Mouse (Mus musculus) forebrain, embryonic 10.5 days (tissue): ENCODE results near the gene Sept12. TPM values are rescaled to one million over a fixed set of nuclear protein-coding genes. Genes with fewer than 3 reads are reported as not detected.

Experiments
- DNase-seq: peaks from one replicate; pipeline ENCODE4 v3.0.0-alpha.2; 2017; ENCODE audit warnings: low spot score; ENCODE audit errors: extremely low spot score
- H3K27ac ChIP-seq: fragments of 300-500 bp; sonication (generic); 2 replicates; pipeline ENCODE4 v1.5.1; 2016; ENCODE audit warnings: mild to moderate bottlenecking
- H3K27me3 ChIP-seq: fragments of 300-500 bp; sonication (generic); 2 replicates; pipeline ENCODE4 v1.6.1; 2016; ENCODE audit warnings: mild to moderate bottlenecking; ENCODE audit not compliant: poor library complexity, severe bottlenecking
- H3K36me3 ChIP-seq: fragments of 300-500 bp; sonication (generic); replicated peaks from 2 replicates; pipeline ENCODE4 v1.6.1; 2016; ENCODE audit warnings: mild to moderate bottlenecking, moderate library complexity
- H3K4me1 ChIP-seq: fragments of 300-500 bp; sonication (generic); 2 replicates; pipeline ENCODE4 v1.6.1; 2016
- H3K4me3 ChIP-seq: fragments of 300-500 bp; sonication (generic); 2 replicates; pipeline ENCODE4 v1.5.1; 2016; ENCODE audit warnings: mild to moderate bottlenecking, moderate library complexity
- H3K9me3 ChIP-seq: fragments of 300-500 bp; sonication (generic); 2 replicates; pipeline ENCODE4 v1.6.1; 2016; ENCODE audit warnings: mild to moderate bottlenecking, moderate library complexity
- WGBS: fragments of 180-500 bp; shearing (Covaris S2); methylation state at CpG from one replicate; pipeline ENCODE4 v1.1.7; 2016; 5-methylcytosine and 5-hydroxymethylcytosine counted together
- polyA plus RNA-seq: library from polyadenylated mRNA; unstranded; fragments of >200 nt; fragmentation: Nextera tagmentation; extraction: Ambion mirVana; gene quantifications from 2 replicates; pipeline ENCODE4 v1.2.1, GENCODE M21; 2016

Sept12 gene
- polyA plus RNA-seq, 1 experiment from 2014 or later: not detected

DNA sequence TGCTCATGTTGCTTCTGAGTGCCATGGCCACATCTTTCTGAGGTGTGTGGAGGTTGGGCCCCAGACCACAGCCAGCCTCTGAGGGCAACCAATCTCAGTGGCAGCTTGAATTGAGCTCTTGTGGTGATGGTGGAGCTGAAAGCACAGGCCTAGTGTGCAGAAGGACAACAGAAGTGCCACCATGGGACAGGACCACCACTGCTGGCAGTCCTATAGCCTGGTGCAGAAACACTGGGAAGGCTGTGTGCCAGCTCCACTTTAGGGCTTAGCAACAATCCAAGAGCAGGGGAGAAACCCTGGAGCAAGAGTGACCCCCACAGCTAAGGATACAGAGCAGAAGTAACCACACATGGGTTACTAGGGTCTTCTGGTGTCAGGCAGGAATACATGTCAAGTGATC lies 56.6 kb downstream of the Sept12 start:
- H3K4me1 ChIP-seq: peaks cover 22% of the 10 kb centered on the region
- H3K4me3 ChIP-seq: no peak overlapping the region
- H3K9me3 ChIP-seq: no peaks in the 10 kb centered on the region
- peaks cover 84% of the 10 kb centered on the region for H3K36me3 ChIP-seq
- H3K27me3 ChIP-seq: no peaks in the 10 kb centered on the region
- DNase-seq: no peak
- H3K27ac ChIP-seq: no peak overlapping the region

GRCm38 (mm10) chr16:4940311-4940850 lies 57.3 kb downstream of the Sept12 start:
- Histone ChIP-seq H3K27me3 (no peaks in the 10 kb centered on the region), H3K36me3 (peaks cover 84% of the 10 kb centered on the region), H3K9me3 (no peaks in the 10 kb centered on the region), H3K27ac (no peak overlapping the region), H3K4me1 (peaks cover 22% of the 10 kb centered on the region), H3K4me3 (peak overlapping the region; percentile 81)
- 87% methylated on average over 10 of the region's 10 CpGs for WGBS
- no peak for DNase-seq

DNA sequence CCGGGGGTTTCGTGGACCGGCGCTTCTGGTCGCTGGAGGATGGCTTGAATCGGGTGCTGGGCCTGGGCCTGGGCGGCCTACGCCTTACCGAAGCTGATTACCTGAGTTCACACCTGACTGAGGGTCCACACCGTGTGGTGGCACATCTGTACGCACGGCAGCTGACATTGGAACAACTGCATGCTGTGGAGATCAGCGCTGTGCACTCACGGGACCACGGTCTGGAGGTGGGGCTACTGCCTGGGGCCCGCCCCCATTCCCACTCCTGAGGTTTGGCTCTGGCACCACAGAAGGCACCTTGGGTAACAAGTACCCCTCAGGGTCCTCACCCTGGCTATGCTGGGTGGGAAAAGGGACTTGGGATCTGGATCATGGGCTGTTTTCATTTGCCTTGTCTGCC lies 58.2 kb downstream of the Sept12 start:
- H3K36me3 ChIP-seq: peaks cover 84% of the 10 kb centered on the region
- H3K4me1 ChIP-seq: peaks cover 22% of the 10 kb centered on the region
- H3K27ac ChIP-seq: peak overlapping the region; percentile 90
- peak; percentile 20 for DNase-seq
- H3K27me3 ChIP-seq: no peaks in the 10 kb centered on the region
- H3K4me3 ChIP-seq: peak overlapping the region; percentile 81
- H3K9me3 ChIP-seq: no peaks in the 10 kb centered on the region
- 4% methylated on average over 16 of the region's 16 CpGs for WGBS

- Histone ChIP-seq H3K27me3 (no peaks in the 10 kb centered on the region), H3K27ac (peak overlapping the region; percentile 90), H3K4me1 (peaks cover 22% of the 10 kb centered on the region), H3K9me3 (no peaks in the 10 kb centered on the region), H3K36me3 (peaks cover 84% of the 10 kb centered on the region), H3K4me3 (peak overlapping the region; percentile 81)
- DNase-seq: peak; percentile 95
- under 1% methylated on average over 28 of the region's 28 CpGs for WGBS
These were observed 58.7 kb downstream of the Sept12 start for GRCm38 (mm10) chr16:4938989-4939388.

GRCm38 (mm10) chr16:4938461-4938860 lies 59.2 kb downstream of the Sept12 start, which contains the start of gene Nudt16l1:
TSS of gene Nudt16l1 (plus strand) at chr16:4938761.
- no peak for DNase-seq
- H3K36me3 ChIP-seq: peaks cover 84% of the 10 kb centered on the region
- H3K4me1 ChIP-seq: peaks cover 22% of the 10 kb centered on the region
- no peaks in the 10 kb centered on the region for H3K27me3 ChIP-seq
- peak within 1 kb of the TSS; percentile 90 for H3K27ac ChIP-seq
- WGBS: 6% methylated on average over 2 of the region's 2 CpGs
- H3K4me3 ChIP-seq: peak within 1 kb of the TSS; percentile 81
- H3K9me3 ChIP-seq: no peaks in the 10 kb centered on the region

DNA sequence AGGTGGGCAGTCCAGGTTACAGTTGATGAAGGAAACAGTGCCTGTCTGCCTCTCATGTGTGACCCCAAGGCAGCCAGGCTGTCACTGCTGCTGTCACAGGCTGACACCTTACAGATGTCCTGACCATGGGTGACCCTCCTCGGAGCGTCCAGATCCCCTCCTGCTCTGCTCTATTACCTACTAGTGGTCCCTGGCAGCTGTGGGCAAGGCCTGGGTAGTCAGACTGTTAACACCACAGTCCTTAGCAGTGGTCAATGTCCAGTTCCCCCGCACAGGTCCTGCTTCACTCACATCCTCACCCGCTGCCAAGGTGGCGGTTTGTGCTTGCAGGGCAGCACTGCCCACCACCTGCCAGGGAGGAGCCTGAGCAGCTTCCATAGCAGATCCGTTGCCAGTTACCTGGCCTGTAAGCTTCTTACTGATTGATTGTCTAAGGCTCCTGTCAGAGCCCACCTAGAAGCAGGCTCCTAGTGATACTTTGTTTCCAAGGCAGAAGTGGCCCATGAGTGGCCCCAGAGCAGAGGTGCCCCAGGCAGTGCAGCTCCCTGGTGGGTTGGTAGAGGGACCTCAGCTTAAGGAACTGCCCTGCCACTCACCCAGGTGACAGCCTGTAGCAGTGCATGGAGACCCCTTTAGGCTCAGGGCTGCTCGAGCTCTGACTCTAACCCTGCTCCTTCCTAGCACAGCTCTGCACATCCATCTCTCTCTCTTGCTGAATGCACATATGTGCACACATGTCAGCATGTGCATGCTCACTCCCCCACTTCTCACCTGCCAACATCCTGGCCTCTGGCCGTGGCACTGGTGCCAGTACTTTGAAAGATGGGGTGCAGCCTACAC lies 60.1 kb downstream of the Sept12 start:
- Histone ChIP-seq H3K27ac (no peak overlapping the region), H3K9me3 (no peaks in the 10 kb centered on the region), H3K36me3 (peaks cover 84% of the 10 kb centered on the region), H3K4me1 (peaks cover 22% of the 10 kb centered on the region), H3K27me3 (no peaks in the 10 kb centered on the region), H3K4me3 (no peak overlapping the region)
- 90% methylated on average over 8 of the region's 8 CpGs for WGBS
- no peak for DNase-seq

Other genes with a start within 250 kb of the Sept12 start
- gene Cdip1, start 207.6 kb downstream of the Sept12 start, polyA plus RNA-seq: 110 and 112 TPM in 2 replicates
- 0.22 and 0.25 TPM in 2 replicates for gene 4930562C15Rik, start 162.4 kb downstream of the Sept12 start, polyA plus RNA-seq
- 27.3 and 28.1 TPM in 2 replicates for gene Ubald1, start 117.5 kb downstream of the Sept12 start, polyA plus RNA-seq
- gene Mgrn1, start 111.6 kb downstream of the Sept12 start, polyA plus RNA-seq: 66.2 and 66.3 TPM in 2 replicates
- 138 and 144 TPM in 2 replicates for gene Nudt16l1, start 59.1 kb downstream of the Sept12 start, polyA plus RNA-seq
- 47.9 and 49.3 TPM in 2 replicates for gene Anks3, start 33.6 kb downstream of the Sept12 start, polyA plus RNA-seq
- gene Smim22, start 9.4 kb upstream of the Sept12 start, polyA plus RNA-seq: 1.7 and 2.5 TPM in 2 replicates
- 60.1 and 61.8 TPM in 2 replicates for gene Rogdi, start 15.7 kb upstream of the Sept12 start, polyA plus RNA-seq
- gene Glyr1, start 52.0 kb upstream of the Sept12 start, polyA plus RNA-seq: 216 and 223 TPM in 2 replicates
- gene Ubn1, start 52.2 kb upstream of the Sept12 start, polyA plus RNA-seq: 16.1 and 17.1 TPM in 2 replicates
- gene Ppl, start 134.6 kb upstream of the Sept12 start, polyA plus RNA-seq: 0.81 and 0.95 TPM in 2 replicates
- gene Sec14l5, start 149.3 kb upstream of the Sept12 start, polyA plus RNA-seq: 0.09 and 0.14 TPM in 2 replicates
- gene Nagpa, start 206.2 kb upstream of the Sept12 start, polyA plus RNA-seq: 15.8 and 17.8 TPM in 2 replicates
- 1.0 and 1.3 TPM in 2 replicates for gene AU021092, start 224.4 kb upstream of the Sept12 start, polyA plus RNA-seq
- gene Alg1, start 235.8 kb upstream of the Sept12 start, polyA plus RNA-seq: 24.7 and 26.5 TPM in 2 replicates